ENCODE assay signal across 7 mouse cellular contexts in the genomic region with DNA sequence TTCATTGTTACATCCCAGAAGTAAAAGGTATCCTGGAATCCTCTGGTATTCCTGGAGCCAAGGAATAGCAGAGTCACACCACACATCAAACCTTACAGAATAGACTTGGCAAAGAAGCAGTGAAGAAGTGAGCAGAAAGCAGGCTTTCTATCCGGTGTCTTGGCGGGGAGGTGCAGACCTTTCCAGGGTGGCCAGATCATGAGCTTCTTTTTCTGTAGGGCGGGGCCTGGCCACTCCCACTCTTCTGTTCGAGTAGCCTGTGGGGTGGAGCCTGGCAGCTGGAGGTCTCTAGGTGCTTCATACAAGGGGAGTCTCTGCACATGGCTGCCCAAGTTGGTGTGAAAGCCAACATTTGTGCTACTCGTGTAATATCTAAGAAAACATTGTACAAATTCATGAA. TPM values are rescaled to one million over a fixed set of nuclear protein-coding genes. Genes with fewer than 3 reads are reported as not detected.
DNase-seq lines count a peak whose midpoint lies in the region; ATAC-seq and TF ChIP-seq lines count a peak whose summit lies in the region.

No protein-coding gene starts in this region.

- 25% methylated on average over 5 of the region's 5 CpGs for WGBS in midbrain, embryonic 10.5 days
- 20% methylated on average over 5 of the region's 5 CpGs for WGBS in midbrain, embryonic 13.5 days
- WGBS in liver, embryonic 14.5 days (ENCODE audit: insufficient replicate concordance) = 6% methylated on average over 5 of the region's 5 CpGs

- H3K4me1 ChIP-seq in midbrain, embryonic 10.5 days = peaks cover 24% of the 10 kb centered on the region
- H3K4me1 ChIP-seq in midbrain, embryonic 13.5 days (replicated peaks) = peaks cover 4% of the 10 kb centered on the region
- peaks cover 20 to 24% of the 10 kb centered on the region in 2 experiments for H3K4me1 ChIP-seq in liver, embryonic 14.5 days (replicated peaks; ENCODE audit: control insufficient read depth in 2 of 2, insufficient read depth in 2 of 2, low read length in 1 of 2)

- peaks cover 26% of the 10 kb centered on the region for H3K36me3 ChIP-seq in midbrain, embryonic 10.5 days
- peaks cover 20% of the 10 kb centered on the region for H3K36me3 ChIP-seq in midbrain, embryonic 13.5 days
- H3K36me3 ChIP-seq in liver, embryonic 14.5 days (replicated peaks; ENCODE audit: control insufficient read depth, insufficient read depth, low read depth) = peaks cover 3% of the 10 kb centered on the region

- ATAC-seq in midbrain, embryonic 13.5 days = no peak
- no peak for ATAC-seq in liver, embryonic 14.5 days (ENCODE audit: insufficient read depth)

- H3K9ac ChIP-seq in midbrain, embryonic 13.5 days (replicated peaks) = no peak overlapping the region
- H3K9ac ChIP-seq in liver, embryonic 14.5 days (replicated peaks) = no peak overlapping the region

- TF ChIP-seq EP300 in liver, embryonic 14.5 days (IDR thresholded peaks at IDR 0.05; ENCODE audit: low read depth) = no peak

- no peak overlapping the region for H3K4me3 ChIP-seq in midbrain, embryonic 10.5 days
- no peak overlapping the region for H3K4me3 ChIP-seq in midbrain, embryonic 13.5 days (replicated peaks)
- H3K4me3 ChIP-seq in liver, embryonic 14.5 days (ENCODE audit: insufficient read depth in 1 of 2, low read depth in 2 of 2, low read length in 2 of 2) = no peak overlapping the region

- H3K9me3 ChIP-seq in midbrain, embryonic 10.5 days (replicated peaks) = no peaks in the 10 kb centered on the region
- no peaks in the 10 kb centered on the region for H3K9me3 ChIP-seq in midbrain, embryonic 13.5 days
- H3K9me3 ChIP-seq in liver, embryonic 14.5 days (ENCODE audit: control insufficient read depth, low read length) = no peaks in the 10 kb centered on the region

- H3K27me3 ChIP-seq in midbrain, embryonic 10.5 days (ENCODE audit: low read depth, poor library complexity, severe bottlenecking) = peaks cover 13% of the 10 kb centered on the region
- H3K27me3 ChIP-seq in midbrain, embryonic 13.5 days = peaks cover 8% of the 10 kb centered on the region
- no peaks in the 10 kb centered on the region for H3K27me3 ChIP-seq in liver, embryonic 14.5 days (ENCODE audit: control insufficient read depth, insufficient read depth, low read length)

- no peak overlapping the region for H3K4me2 ChIP-seq in midbrain, embryonic 13.5 days (replicated peaks)
- peak overlapping the region; percentile 47 for H3K4me2 ChIP-seq in liver, embryonic 14.5 days (ENCODE audit: low read depth)

- H3K27ac ChIP-seq in midbrain, embryonic 10.5 days (replicated peaks) = no peak overlapping the region
- H3K27ac ChIP-seq in midbrain, embryonic 13.5 days = no peak overlapping the region
- no peak overlapping the region for H3K27ac ChIP-seq in liver, embryonic 14.5 days

- TF ChIP-seq CTCF in liver, embryonic 14.5 days (IDR thresholded peaks at IDR 0.05; ENCODE audit: low read depth) = no peak

- DNase-seq in midbrain, embryonic 10.5 days (ENCODE audit: low spot score) = peak; percentile 26
- DNase-seq in adrenal gland, postnatal 36 days = peak; percentile 28 to 31
- DNase-seq in liver, embryonic 14.5 days (ENCODE audit: low read depth in 3 of 3, low spot score in 3 of 3) = peak; percentile 52 to 66 (median 59)
- peak; percentile 16 for DNase-seq in thymus, postnatal 25 days
- no peak for DNase-seq in neural tube, embryonic 10.5 days (ENCODE audit: extremely low spot score, low spot score)
- DNase-seq in urinary bladder, postnatal 10 days (ENCODE audit: low spot score) = no peak

RNA-seq across cellular contexts. Expression of a gene that starts 1.3 kb away (rescaled TPM):
- polyA plus RNA-seq in midbrain, embryonic 10.5 days (2016; fragmentation: Nextera tagmentation; extraction: Ambion mirVana) = 11.8 and 15.5 TPM in 2 replicates
- polyA plus RNA-seq in midbrain, embryonic 13.5 days (2015; fragmentation: Nextera tagmentation; extraction: Ambion mirVana) = 7.8 and 8.5 TPM in 2 replicates
- total RNA-seq in adrenal gland, postnatal 36 days (2021) = 100 to 1,000 TPM; 108 to 119 TPM
- polyA plus RNA-seq in liver, embryonic 14.5 days (2012; rRNA removed) = 28.7 and 36.6 TPM in 2 replicates
- 41.6 and 43.6 TPM in 2 replicates for polyA plus RNA-seq in liver, embryonic 14.5 days (2014; fragmentation: Nextera tagmentation; extraction: Ambion mirVana)

RNA-seq across cellular contexts. Expression of a gene that starts 15.5 kb away (rescaled TPM):
- 1.1 and 1.2 TPM in 2 replicates for polyA plus RNA-seq in midbrain, embryonic 10.5 days (2016; fragmentation: Nextera tagmentation; extraction: Ambion mirVana)
- 0.81 and 0.86 TPM in 2 replicates for polyA plus RNA-seq in midbrain, embryonic 13.5 days (2015; fragmentation: Nextera tagmentation; extraction: Ambion mirVana)
- total RNA-seq in adrenal gland, postnatal 36 days (2021) = 1 to 10 TPM in 1 of 2 experiments, under 1 TPM in 1; 0.79 to 1.0 TPM
- polyA plus RNA-seq in liver, embryonic 14.5 days (2012; rRNA removed) = 1.1 and 1.6 TPM in 2 replicates
- polyA plus RNA-seq in liver, embryonic 14.5 days (2014; fragmentation: Nextera tagmentation; extraction: Ambion mirVana) = 0.29 and 0.67 TPM in 2 replicates

RNA-seq across cellular contexts. Expression of a gene that starts 29.2 kb away (rescaled TPM):
- polyA plus RNA-seq in midbrain, embryonic 10.5 days (2016; fragmentation: Nextera tagmentation; extraction: Ambion mirVana) = 0.46 and 0.66 TPM in 2 replicates
- polyA plus RNA-seq in midbrain, embryonic 13.5 days (2015; fragmentation: Nextera tagmentation; extraction: Ambion mirVana) = 0.50 and 1.3 TPM in 2 replicates
- total RNA-seq in adrenal gland, postnatal 36 days (2021) = 1 to 10 TPM; 1.1 to 2.6 TPM
- polyA plus RNA-seq in liver, embryonic 14.5 days (2012; rRNA removed) = 0.01 and 0.03 TPM in 2 replicates
- 0.08 and 0.28 TPM in 2 replicates for polyA plus RNA-seq in liver, embryonic 14.5 days (2014; fragmentation: Nextera tagmentation; extraction: Ambion mirVana)

Comparison
In these comparisons a context has a peak if more than half of its experiments do, and no peak if none do; other contexts are left out.
1. DNase-seq: peak in midbrain, embryonic 10.5 days (single experiment), adrenal gland, postnatal 36 days (2 of 2), liver, embryonic 14.5 days (3 of 3) and thymus, postnatal 25 days (single experiment); none in neural tube, embryonic 10.5 days (single experiment) and urinary bladder, postnatal 10 days (single experiment).